Mouse (Mus musculus) embryonic facial prominence, embryonic 14.5 days (tissue): ENCODE measurements around the gene Rnf182. TPM values are rescaled to one million over a fixed set of nuclear protein-coding genes. Genes with fewer than 3 reads are reported as not detected.
A peak's percentile ranks its signal among the peaks of the same experiment; 100 is the strongest.

ENCODE experiments used
- ATAC-seq: fragments of 200-750 bp; cut with Nextera tagmentation; 2 replicates; pipeline ENCODE4 v1.8.0; 2017; ENCODE audit warnings: low read depth, moderate number of reproducible peaks, moderate TSS enrichment
- DNase-seq: peaks from one replicate; pipeline ENCODE4 v3.0.0-alpha.2; 2015; ENCODE audit warnings: low spot score
- H3K27ac ChIP-seq: fragments of 300-500 bp; sonication (generic); replicated peaks from 2 replicates; pipeline ENCODE4 v1.5.1; 2014; ENCODE audit warnings: low read depth, mild to moderate bottlenecking, low read length, moderate library complexity
- H3K27me3 ChIP-seq: fragments of 300-500 bp; sonication (generic); replicated peaks from 2 replicates; pipeline ENCODE4 v1.6.1; 2014; ENCODE audit warnings: low read length; ENCODE audit not compliant: control insufficient read depth, insufficient read depth
- H3K36me3 ChIP-seq: fragments of 300-500 bp; sonication (generic); 2 replicates; pipeline ENCODE4 v1.6.1; 2014; ENCODE audit warnings: low read length, mixed read lengths; ENCODE audit not compliant: control insufficient read depth, insufficient read depth
- H3K4me1 ChIP-seq: fragments of 300-500 bp; sonication (generic); 2 replicates; pipeline ENCODE4 v1.6.1; 2014; ENCODE audit warnings: antibody characterized with exemption, low read length; ENCODE audit not compliant: control insufficient read depth, insufficient read depth
- H3K4me2 ChIP-seq: fragments of 300-500 bp; sonication (generic); 2 replicates; pipeline ENCODE4 v1.6.1; 2014; ENCODE audit warnings: low read depth, mild to moderate bottlenecking, low read length, moderate library complexity, mixed read lengths
- H3K4me3 ChIP-seq: fragments of 300-500 bp; sonication (generic); 2 replicates; pipeline ENCODE4 v1.5.1; 2014; ENCODE audit warnings: low read depth, mild to moderate bottlenecking, low read length
- H3K9ac ChIP-seq: fragments of 300-500 bp; sonication (generic); 2 replicates; pipeline ENCODE4 v1.6.1; 2014; ENCODE audit warnings: low read depth, mild to moderate bottlenecking, low read length, moderate library complexity, mixed read lengths
- H3K9me3 ChIP-seq: fragments of 300-500 bp; sonication (generic); 2 replicates; pipeline ENCODE4 v1.6.1; 2016; ENCODE audit warnings: low read length; ENCODE audit not compliant: control insufficient read depth
- WGBS: fragments of 180-500 bp; shearing (Covaris S2); extraction: QIAGEN DNeasy Blood & Tissue Kit; methylation state at CpG from one replicate; pipeline ENCODE4 v1.1.7; 2014; 5-methylcytosine and 5-hydroxymethylcytosine counted together
- polyA plus RNA-seq: library from polyadenylated mRNA; unstranded; fragments of >200 nt; fragmentation: Nextera tagmentation; extraction: Ambion mirVana; gene quantifications from 2 replicates; pipeline ENCODE4 v1.2.1, GENCODE M21; 2014

Rnf182 gene
- polyA plus RNA-seq, 1 experiment from 2014 or later: 7.8 TPM

GRCm38 (mm10) chr13:43691755-43692154 is 76.2 kb downstream of the Rnf182 start:
- 56% methylated on average over 3 of the region's 3 CpGs for WGBS
- no peak overlapping the region for H3K4me3 ChIP-seq
- no peaks in the 10 kb centered on the region for H3K27me3 ChIP-seq
- H3K9ac ChIP-seq: no peak overlapping the region
- ATAC-seq (no peak), DNase-seq (no peak)
- no peaks in the 10 kb centered on the region for H3K36me3 ChIP-seq
- H3K4me2 ChIP-seq: no peak overlapping the region
- H3K4me1 ChIP-seq: no peaks in the 10 kb centered on the region
- no peak overlapping the region for H3K27ac ChIP-seq
- no peaks in the 10 kb centered on the region; the same call in 1 of the 2 replicates for H3K9me3 ChIP-seq

- Histone ChIP-seq H3K4me1 (no peaks in the 10 kb centered on the region), H3K27me3 (no peaks in the 10 kb centered on the region), H3K36me3 (no peaks in the 10 kb centered on the region), H3K9ac (no peak overlapping the region), H3K4me2 (no peak overlapping the region), H3K9me3 (no peaks in the 10 kb centered on the region), H3K27ac (no peak overlapping the region), H3K4me3 (no peak overlapping the region)
- DNase-seq (no peak), ATAC-seq (no peak)
Measured at GRCm38 (mm10) chr13:43695521-43695920, 80.0 kb downstream of the Rnf182 start.

GRCm38 (mm10) chr13:43696011-43696410 is 80.5 kb downstream of the Rnf182 start:
- 84% methylated on average over 7 of the region's 7 CpGs for WGBS
- no peaks in the 10 kb centered on the region for H3K36me3 ChIP-seq
- no peak overlapping the region for H3K4me3 ChIP-seq
- H3K27ac ChIP-seq: no peak overlapping the region
- no peak overlapping the region for H3K4me2 ChIP-seq
- no peaks in the 10 kb centered on the region for H3K9me3 ChIP-seq
- H3K9ac ChIP-seq: no peak overlapping the region
- no peak for DNase-seq
- H3K4me1 ChIP-seq: no peaks in the 10 kb centered on the region
- H3K27me3 ChIP-seq: no peaks in the 10 kb centered on the region
- ATAC-seq: no peak

GRCm38 (mm10) chr13:43698506-43698905 is 83.0 kb downstream of the Rnf182 start:
- Histone ChIP-seq H3K9me3 (no peaks in the 10 kb centered on the region), H3K36me3 (no peaks in the 10 kb centered on the region), H3K4me2 (no peak overlapping the region), H3K4me1 (no peaks in the 10 kb centered on the region), H3K27me3 (no peaks in the 10 kb centered on the region), H3K4me3 (no peak overlapping the region), H3K9ac (no peak overlapping the region), H3K27ac (no peak overlapping the region)
- 69% methylated on average over 7 of the region's 7 CpGs for WGBS
- DNase-seq (no peak), ATAC-seq (no peak)

- no peak overlapping the region for H3K27ac ChIP-seq
- DNase-seq (peak; percentile 68), ATAC-seq (peak; percentile 50; the same call in 1 of the 2 replicates)
- no peaks in the 10 kb centered on the region for H3K9me3 ChIP-seq
- no peak overlapping the region for H3K4me3 ChIP-seq
- no peak overlapping the region for H3K4me2 ChIP-seq
- no peaks in the 10 kb centered on the region for H3K4me1 ChIP-seq
- H3K9ac ChIP-seq: no peak overlapping the region
- WGBS: 8% methylated on average over 7 of the region's 7 CpGs
- H3K36me3 ChIP-seq: no peaks in the 10 kb centered on the region
- H3K27me3 ChIP-seq: no peaks in the 10 kb centered on the region
Measured at GRCm38 (mm10) chr13:43703471-43703870, 88.0 kb downstream of the Rnf182 start.

GRCm38 (mm10) chr13:43704533-43705116 is 89.1 kb downstream of the Rnf182 start:
- ATAC-seq: no peak
- Histone ChIP-seq H3K27me3 (no peaks in the 10 kb centered on the region), H3K9ac (no peak overlapping the region), H3K4me2 (no peak overlapping the region), H3K4me1 (no peaks in the 10 kb centered on the region), H3K27ac (no peak overlapping the region), H3K9me3 (no peaks in the 10 kb centered on the region), H3K36me3 (no peaks in the 10 kb centered on the region), H3K4me3 (no peak overlapping the region)
- 61% methylated on average over 7 of the region's 7 CpGs for WGBS
- DNase-seq: no peak

GRCm38 (mm10) chr13:43706387-43706786 is 90.9 kb downstream of the Rnf182 start:
- Histone ChIP-seq H3K4me2 (no peak overlapping the region), H3K4me3 (no peak overlapping the region), H3K9me3 (no peaks in the 10 kb centered on the region), H3K9ac (no peak overlapping the region), H3K4me1 (no peaks in the 10 kb centered on the region), H3K27me3 (no peaks in the 10 kb centered on the region), H3K27ac (no peak overlapping the region), H3K36me3 (no peaks in the 10 kb centered on the region)
- ATAC-seq (no peak), DNase-seq (peak; percentile 16)
- 64% methylated on average over 4 of the region's 4 CpGs for WGBS

GRCm38 (mm10) chr13:43709529-43709928 is 94.0 kb downstream of the Rnf182 start:
- ATAC-seq: no peak
- no peak for DNase-seq
- Histone ChIP-seq H3K4me1 (no peaks in the 10 kb centered on the region; the same call in 1 of the 2 replicates), H3K9ac (no peak overlapping the region), H3K9me3 (no peaks in the 10 kb centered on the region), H3K4me2 (no peak overlapping the region), H3K4me3 (no peak overlapping the region), H3K27me3 (no peaks in the 10 kb centered on the region), H3K27ac (no peak overlapping the region), H3K36me3 (no peaks in the 10 kb centered on the region)
- WGBS: 65% methylated on average over 3 of the region's 3 CpGs

GRCm38 (mm10) chr13:43711708-43712314 is 96.3 kb downstream of the Rnf182 start:
- Histone ChIP-seq H3K9me3 (no peaks in the 10 kb centered on the region), H3K4me3 (no peak overlapping the region), H3K27ac (no peak overlapping the region), H3K4me1 (no peaks in the 10 kb centered on the region; the same call in 1 of the 2 replicates), H3K27me3 (no peaks in the 10 kb centered on the region), H3K36me3 (no peaks in the 10 kb centered on the region), H3K4me2 (no peak overlapping the region), H3K9ac (no peak overlapping the region)
- WGBS: 62% methylated on average over 7 of the region's 7 CpGs
- ATAC-seq (no peak), DNase-seq (peak; percentile 23)
